Mouse (Mus musculus) cerebellum, adult 11 months (tissue): Measurements from ENCODE around the gene P4htm.

Experiments
- DNase-seq: peaks from one replicate; pipeline ENCODE4 v3.0.0; 2022

P4htm gene

DNA sequence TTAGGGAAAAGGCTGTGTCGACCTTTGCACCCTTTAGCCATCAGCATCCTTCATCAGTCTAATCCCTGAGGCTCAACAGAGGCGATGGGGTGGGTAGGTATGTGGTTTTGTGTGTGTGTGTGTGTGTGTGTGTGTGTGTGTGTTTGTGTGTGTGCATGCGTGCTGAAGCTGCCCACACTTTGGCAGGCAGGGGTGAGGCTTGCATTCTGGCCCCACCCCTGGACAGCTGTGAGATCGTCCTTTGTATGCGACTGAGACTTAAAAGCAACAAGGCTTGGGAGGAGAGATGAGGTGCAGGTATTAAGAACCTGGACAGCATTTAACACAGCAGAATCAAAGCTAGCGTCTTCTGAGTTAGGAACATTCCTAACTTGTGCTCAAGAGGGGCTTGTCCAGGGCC, 20.4 kb downstream of the P4htm start:
- no peak for DNase-seq

DNA sequence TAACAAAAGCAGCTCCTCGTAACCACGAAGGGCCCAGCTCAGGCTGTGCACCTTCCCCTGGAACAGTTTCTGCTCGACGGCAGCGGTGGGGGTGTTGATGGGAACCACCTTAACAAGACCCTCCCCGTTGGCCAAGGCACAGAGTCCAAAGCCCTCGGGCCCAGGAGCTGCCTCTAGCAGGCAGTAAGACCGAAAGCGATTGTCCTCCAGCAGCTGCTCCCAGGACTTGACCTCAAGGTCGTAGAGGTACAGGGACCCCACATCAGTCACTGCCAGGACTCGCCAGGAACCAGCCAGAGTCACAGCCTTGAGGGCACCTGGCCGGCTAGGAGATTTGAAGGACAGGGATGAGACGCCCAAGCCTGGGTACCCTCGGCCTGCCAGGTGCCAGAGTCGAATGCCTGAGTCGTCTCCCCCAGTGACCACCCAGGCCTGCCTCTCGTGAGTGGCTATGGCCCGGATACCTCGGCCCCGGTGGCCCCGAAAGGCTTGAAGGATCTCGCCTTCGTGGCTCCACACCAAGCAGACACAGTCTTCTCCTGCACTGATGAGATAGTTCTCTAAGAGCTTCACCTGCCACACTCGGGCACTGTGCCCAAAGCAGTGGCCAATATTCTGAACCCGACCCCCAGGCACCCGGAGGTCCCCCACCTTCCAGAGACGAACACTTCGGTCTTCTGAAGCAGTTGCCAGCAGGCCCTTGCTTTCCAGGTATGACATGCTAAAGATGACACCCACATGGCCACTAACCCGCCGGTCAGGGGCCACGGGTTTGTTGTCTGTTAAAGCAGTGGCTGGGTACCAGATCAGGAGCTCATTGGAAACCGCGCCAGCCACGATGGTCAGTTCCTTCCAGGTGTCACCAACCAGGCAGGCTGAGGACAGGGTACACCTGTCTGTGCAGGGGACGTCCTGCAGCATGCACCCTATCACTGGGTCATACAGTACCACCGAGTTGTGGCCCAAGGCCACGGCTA, 21.9 kb downstream of the P4htm start:
- DNase-seq: peak; percentile 35

DNA sequence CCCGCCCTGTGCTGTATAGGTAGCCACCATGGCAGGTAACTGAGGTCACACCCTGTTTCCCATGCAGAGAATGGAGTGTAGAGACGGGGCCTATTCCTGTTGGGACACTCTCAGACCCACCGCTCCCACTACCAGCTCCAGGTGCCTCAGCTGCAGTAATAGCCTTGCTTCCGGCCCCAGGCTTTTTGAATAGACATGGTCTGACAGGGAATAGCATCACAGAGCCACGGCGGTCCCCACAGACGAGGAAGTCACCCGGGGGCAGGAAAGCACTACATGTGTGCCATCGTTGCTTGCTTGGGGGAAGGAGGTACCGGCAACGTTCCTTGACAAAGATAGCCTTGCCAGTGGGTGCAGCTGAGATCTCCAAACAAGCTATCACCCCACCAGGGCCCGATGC, 22.5 kb downstream of the P4htm start:
- no peak for DNase-seq

DNA sequence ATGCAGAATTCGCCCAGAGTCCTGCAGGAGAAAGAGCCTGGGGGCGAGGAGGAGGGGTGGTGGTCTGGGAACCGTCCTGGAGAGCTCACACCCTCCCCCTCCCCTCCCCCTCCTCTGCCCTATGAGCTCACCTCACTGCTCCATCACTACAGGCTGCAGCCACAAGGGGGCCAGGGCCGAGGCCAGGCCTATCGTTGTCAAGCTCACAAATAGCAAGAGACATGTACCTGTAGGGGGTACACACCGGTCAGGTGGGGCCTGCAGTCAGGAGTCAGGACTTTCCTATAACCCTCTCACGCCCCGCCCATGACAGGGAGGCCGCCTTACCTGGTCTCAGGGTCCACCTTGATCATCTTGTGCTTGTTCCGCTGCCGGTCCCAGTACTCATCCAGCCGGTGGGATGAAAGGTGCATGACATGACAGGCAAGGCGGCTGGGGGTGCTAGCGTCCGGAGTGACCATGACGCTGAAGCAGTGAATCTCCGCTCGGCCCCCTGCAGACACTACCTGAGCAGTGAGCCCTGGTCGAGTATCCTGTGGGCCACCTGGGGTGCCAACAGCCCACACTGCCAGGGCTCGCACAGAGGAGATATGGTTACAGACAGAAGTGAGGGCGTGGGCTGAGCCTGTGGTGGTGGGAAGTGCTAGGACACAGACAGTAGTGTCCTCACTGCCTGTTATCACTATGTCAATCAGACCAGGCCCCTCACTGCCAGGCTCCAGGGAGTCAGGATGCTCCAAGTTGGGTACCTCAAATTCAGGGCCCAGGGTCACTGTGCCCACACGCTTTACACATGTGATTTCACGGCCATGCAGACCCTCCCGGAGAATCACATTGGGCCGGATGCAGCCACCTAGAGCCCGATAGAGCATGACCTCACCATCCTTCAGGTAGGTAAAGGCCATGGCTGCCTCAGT, 23.4 kb downstream of the P4htm start:
- peak; percentile 60 for DNase-seq

DNA sequence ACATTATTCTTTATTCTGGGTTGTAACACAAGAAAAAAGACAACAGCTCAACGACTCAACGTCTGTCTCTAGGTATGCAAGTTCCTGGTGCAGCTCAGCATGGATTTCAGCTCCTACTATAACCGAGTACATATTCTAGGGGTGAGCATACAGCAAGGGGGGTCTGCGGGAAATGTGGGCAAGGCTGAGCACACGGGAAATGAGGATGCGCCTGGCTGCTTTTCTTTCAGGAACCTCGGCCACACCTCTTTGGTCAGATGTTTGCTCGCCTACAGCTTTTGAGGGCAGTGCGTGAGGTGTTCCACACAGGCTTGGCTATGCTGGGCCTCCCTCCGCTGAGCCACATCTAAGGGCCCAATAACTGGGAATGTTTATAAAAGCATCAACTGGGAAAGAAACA, 25.1 kb downstream of the P4htm start:
- DNase-seq: no peak

DNA sequence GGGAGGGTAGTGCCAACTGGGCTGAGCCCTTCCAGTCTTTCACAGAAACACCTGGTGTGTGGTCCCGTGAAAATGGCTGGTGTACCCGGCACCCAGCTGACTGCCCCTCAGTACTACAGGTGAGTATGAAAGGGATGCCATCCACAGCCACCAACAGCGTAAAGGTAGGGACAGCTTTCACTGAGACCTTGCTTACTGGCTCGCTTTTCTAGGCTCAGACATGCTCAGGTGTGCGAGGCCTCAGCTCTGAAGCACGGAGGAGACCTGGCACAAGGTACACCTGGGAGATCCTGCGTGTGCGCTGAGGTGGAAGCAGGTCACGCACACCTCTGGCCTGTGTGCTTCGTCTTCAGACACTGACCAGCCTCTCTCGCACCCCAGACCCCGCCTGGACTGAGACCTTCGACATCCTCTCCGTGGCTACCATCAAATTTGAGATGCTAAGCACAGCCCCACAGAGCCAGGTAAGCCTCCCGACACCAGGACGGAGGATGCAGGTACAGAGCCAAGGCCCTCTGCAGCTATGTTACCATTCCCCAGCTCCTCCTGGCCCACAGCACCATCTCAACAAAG, 26.0 kb downstream of the P4htm start:
- DNase-seq: no peak

DNA sequence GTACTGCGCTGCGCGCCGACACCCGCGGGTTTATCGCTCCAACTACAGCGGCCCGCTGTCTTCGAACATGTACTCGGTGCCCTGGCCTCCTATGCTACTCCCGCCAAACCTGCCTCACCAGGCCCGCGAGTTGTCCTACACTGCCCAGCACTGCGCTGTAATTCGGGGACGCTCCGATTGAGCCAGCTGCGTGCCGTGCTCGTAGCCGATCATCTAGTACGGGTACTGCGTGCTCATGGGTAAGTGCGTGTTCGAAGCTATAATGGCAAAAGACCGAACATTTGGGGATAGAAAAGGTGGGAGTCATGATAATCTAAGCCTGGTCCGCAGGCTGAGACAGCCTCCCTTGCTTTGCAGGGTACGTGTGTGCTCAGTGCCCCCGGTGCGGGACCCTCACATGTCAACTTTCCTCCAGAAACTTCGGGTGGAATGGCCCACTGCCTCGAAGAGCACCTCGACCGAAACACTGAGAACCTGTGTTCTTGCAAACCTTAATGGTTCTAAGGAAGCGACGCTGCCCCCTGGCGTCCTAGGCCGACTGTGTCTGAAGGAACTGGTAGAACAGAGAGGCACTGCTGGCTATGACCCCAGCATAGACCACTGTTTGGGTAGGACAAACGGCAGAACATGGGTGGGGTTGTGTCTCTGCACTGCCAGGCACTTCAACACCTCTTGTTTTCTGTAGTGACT, 27.1 kb downstream of the P4htm start:
- DNase-seq: peak; percentile 57

DNA sequence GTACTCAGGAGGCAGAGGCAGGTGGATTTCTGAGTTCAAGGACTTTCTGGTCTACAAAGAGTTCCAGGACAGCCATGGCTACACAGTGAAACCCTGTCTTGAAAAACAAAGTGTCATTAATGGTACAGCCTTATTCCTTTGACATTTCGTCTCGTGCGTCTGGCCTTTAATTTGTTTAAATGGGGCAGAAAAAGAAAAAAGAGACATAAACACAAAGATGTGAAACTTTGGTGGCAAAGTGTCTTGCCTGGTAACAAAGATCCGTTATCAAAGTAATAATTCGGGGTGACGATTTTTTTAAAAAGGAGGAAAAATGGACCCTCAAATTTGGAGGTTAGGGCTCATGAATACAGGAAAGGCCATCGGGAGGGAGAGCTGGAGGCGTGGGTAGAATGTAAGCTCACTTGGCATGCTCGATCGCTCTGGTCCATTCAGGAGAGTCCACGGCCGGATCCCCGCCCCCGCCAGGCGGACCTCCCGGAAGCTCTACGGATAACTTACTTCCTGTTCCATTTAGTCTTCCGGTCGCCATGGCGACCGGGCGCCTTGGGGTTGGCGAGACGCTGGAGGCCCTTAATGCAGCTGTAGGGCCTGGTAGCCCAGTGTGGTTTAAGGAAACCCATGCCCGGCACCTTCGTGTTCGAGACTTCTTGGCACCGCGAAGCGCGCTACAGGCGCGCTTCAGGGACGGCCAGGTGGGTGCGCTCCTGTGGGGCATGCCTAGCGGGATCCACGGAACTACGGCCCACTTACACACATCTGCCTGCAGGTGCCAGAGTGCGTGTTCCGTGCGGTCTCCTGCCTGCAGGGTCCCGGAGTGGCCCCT, 27.9 kb downstream of the P4htm start, which contains the start of gene Dalrd3:
Gene Dalrd3, plus strand, starts transcription at position 506 of the 826 bp plus-strand sequence.
- peak; percentile 85 for DNase-seq

DNA sequence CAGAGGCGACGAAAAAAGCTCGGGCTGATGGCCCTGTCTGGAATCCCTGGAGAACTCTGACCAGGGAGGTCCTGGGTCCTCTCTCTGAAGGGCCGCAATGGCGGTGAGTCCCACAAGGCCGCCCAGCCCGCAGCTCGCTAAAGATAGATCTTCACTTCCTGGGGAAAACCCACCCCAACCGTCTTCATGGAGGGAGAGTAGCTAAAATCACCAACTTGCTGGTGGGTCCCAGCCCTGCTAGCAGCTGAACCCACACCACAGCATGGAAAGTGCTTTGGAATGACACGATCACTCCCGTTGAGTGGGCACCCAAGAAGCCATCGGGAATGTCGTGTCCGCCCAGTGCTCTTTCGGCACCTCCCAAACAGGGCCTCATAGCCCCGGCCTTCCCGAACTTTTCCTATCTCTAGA, 29.0 kb downstream of the P4htm start:
- no peak for DNase-seq

DNA sequence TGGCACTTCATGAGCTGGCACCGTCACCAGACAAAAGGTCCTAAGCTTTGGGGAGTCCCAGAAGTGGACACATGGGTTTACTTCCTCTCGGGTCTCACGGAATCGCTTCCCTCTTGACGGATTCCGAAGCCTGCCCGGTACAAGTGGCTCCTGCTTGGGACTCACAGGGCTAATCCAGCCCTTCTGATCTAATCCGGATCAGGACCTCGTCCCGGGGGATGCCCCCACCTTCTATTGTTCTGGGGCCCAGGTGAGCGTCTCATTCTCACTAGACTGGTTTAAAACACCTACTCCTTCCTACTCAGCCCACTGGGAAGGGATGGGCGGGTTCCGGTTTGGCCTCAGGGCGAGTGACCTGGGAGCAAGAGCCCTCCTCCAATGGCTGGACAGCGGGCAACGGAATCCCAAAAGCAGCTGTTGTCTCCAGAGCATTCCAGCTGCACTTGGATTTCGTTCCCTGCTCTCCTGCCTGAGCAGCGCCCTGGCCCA, 29.5 kb downstream of the P4htm start:
- DNase-seq: no peak

DNA sequence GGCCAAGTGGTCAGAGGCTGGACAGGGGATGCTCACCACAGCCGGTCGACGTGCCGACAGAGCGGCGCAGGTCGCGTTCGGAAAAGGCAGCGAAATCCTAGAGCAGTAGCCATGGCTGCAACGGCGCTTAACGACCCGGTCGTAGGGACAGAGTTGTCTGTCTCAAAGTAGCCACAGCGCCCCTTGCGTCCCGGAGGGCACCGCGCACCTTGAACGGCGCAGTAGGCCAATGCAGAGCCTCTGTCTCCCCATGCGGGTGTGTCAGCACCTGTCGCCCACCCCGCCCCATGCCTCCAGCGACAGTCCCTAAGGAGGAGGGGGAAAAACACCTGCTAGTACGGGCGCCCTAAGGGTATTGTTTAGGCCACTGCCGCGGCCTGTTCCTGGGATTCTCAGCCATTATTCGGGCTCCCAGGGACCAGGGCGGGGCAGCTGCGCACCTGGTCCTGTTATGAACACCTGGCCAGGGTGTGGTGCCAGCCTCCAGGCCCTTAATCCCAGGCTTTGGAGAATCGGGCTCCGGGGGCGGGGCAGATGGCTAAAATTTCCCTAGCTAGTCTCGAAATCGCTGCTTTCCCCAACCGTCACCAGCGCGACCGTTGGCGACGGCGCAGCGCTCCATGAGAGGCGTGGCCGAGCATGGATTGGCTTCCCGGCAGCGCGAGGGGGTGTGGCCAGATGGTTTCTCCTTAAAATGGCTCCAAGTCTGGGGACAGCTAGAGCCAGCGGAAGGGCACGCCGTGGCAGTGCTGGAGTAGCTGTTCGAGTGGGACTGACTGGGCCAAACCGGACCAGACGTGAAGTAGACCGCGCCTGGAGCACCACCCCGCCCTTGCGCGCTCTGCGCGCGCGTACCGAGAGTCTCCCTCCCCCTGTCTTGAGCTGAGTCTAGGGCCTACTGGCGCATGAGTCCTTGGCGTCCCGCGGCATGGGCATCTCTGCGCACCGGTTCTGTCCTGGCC, 30.4 kb downstream of the P4htm start, which contains the start of gene Ndufaf3:
Gene Ndufaf3, minus strand, starts transcription at position 620 of the 962 bp plus-strand sequence.
- peak; percentile 94 for DNase-seq

DNA sequence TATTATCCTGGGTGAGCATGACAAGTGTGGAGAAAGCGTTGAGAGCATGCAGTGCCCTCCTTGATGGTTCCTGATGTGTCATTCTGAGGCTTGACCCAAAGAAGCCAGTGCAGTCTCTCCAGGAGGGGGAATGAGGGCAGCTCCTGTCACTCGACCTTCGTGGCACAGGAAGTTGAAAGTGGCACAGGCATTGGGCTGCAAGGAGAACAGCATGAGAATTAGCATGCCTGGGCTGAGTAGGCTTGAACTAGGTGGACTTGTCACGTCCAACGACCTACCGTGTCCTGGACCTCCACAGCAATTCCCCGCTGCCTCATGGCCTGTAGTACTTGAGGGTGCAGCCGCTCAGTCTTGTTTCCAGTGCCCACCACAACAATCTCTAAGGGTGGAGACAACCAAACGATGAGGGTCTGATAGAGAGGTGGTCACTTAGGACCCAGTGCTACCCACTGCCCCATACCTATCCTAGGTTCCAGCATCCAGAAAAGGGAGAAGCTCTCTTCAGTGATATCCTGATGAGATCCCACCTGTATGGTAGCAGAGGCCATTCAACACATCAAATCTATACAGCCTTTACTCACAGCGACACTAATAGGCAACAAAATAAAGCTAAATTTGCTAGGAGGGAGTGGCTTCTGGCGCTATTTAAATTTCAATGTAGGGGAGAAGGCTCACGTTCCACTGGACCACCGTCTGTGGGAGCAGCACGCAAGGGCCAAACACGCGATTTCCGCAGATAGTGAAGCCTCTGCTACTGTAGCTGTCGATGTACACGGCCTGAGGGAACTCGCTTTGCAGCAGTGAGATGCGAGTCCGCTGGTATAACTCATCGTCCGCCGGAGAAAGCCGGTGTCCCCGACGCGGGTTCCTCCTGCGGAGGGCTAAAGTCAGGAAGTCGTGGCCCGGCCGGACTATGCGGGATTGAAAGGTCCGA, 31.3 kb downstream of the P4htm start:
- no peak for DNase-seq

DNA sequence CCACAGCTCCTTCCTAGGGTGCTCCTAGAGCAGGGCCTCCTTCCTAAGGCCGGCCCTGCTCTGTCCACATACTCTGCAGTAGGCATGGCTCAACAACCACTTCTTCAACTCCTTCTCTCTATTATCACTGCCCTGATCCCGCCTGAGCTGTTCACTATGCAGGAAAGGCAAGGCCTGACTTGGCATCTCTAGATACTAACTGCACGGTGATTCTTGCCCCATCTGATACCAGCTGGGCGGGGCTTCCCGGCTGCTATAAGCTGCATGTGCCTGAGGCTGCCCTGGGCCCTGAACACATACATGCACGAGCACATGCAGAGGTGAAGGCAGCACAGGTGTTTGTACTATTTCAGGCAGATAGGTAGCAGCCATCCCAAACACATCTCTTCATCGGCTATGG, 33.3 kb downstream of the P4htm start:
- DNase-seq: no peak

DNA sequence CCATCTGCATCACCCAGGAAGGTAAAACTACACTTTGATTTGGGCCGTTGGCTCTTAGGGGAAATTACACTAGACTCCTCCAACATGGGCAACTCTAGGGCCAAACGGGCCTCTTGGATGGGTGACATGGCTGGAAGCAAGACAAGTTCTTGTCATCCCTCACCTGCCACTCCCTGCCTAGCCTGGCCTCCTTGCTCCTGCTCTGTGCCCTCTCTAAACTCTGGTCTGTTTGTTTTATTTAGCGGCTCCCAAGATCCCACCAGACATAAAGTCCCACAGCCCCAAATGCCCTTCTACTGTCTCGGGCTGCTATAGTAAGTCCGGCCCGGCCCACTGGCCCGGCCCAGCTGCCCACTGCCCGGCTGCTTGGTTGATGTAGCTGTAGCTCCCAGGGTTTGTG, 33.8 kb downstream of the P4htm start:
- no peak for DNase-seq

DNA sequence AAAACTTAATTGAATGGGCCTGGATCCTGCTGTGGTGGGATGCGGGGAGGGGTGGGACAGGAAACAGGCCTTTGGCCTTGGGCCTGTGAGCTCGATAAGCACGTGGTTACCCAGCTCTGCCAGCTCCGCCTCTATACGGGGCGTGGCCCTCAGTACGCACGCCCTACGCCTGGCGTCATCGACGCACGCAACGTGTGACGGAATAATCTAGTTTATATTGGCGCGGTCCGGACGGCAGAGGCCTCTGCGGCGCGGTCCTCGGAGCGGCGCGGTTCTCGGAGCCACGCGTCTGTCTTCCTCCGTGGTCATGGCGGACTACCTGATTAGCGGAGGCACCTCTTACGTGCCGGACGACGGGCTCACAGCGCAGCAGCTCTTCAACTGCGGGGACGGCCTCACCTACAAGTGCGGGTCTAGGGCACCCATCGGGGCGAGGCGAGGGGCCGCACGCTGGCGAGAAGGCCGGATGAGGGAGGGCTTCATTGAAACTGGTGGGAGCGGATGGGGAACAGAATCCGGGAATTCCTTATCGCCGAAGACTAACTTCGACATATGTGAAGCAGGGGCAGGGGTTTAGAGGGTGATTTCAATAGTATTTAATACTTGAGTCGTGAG, 37.1 kb downstream of the P4htm start, which contains the start of gene Impdh2:
Gene Impdh2, plus strand, starts transcription at position 60 of the 615 bp plus-strand sequence.
- peak; percentile 89 for DNase-seq

DNA sequence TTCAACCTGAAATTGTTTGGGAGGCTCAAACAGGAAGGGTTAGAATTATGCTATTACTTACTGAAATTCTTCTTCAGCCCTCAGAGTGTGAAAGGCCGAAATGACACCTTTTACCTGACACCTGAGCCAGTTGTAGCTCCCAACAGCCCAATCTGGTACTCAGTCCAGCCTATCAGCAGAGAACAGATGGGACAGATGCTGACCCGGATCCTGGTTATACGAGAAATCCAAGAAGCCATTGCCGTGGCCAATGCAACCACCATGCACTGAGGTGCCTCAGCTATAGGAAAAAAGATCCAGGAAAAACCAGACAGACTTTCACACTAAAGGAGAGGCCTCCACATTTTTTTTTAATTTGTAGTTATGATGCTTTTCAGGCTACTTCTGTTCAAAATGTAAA, 38.3 kb downstream of the P4htm start:
- DNase-seq: no peak

DNA sequence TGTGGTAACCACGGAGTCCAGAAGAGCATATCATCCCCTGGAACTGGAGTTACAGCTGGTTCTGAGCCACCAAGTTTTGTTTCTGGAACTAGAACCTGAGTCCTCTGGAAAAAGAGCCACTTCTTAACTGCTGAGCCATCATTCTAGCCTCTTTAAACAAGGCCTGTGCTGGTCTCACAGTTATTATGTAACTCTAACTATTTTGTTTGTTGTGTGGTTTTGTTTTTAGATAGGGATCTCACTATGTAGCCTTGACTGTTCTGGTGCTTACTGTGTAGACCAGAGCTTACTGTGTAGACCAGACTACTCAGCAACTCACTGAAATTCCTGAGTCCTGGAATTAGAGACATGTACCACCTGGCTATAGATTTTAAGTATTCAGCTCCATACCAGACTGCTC, 50.6 kb downstream of the P4htm start:
- no peak for DNase-seq

DNA sequence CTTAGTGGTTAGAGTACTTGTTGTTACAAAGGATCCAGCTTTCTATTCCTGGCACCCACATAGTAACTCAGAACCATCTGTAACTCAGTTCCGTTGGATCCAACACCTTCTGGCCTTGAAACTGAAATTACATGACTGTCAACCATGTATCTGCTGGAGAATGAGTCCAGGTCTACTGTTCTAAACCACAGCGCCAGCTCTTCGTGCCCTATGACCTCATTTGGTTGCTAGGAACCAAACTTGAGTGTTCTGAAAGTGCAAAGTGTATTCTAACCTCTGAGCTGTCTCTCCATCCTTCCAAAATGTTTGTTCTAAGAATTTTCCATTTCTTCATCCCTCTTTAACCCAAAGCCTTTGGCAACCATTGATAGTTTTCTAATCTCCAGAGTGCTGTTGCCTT, 51.5 kb downstream of the P4htm start:
- DNase-seq: no peak
